Mouse (Mus musculus) heart, postnatal 0 days (tissue): ENCODE data around the gene Atic.

Experiments
- CTCF ChIP-seq: IDR thresholded peaks from 2 replicates; pipeline ENCODE4 v1.5.1; 2016; ENCODE audit warnings: antibody characterized with exemption, control low read depth, low read depth
- EP300 ChIP-seq: IDR thresholded peaks from 2 replicates; pipeline ENCODE4 v1.6.1; 2016; ENCODE audit warnings: antibody characterized with exemption, low read depth

DNA sequence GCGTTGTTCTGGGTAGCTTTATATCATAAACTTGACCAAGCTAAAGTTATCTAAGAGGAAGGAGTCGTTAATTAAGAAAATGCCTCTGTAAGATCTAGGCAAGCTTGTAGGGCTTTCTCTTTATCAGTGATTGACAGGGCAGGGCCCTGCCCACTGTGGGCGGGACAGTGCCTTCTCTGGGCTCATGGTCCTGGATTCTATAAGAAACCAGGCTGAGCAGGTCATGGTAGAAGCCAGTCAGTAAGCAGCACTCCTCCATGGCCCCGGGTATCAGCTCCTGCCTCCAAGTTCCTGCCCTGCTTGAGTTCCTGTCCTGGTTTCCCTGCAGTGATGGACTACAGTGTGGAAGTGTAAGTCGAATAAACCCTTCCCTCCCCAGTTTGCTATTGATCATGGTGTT lies 53.0 kb downstream of the Atic start:
- TF ChIP-seq CTCF (no peak), EP300 (no peak)
